Mouse (Mus musculus): ENCODE results near the gene Agap1. TPM values are rescaled to one million over a fixed set of nuclear protein-coding genes. Genes with fewer than 3 reads are reported as not detected.

Gene Agap1
- polyA plus RNA-seq, 1 experiment from 2014 or later = 4.8 TPM

DNA sequence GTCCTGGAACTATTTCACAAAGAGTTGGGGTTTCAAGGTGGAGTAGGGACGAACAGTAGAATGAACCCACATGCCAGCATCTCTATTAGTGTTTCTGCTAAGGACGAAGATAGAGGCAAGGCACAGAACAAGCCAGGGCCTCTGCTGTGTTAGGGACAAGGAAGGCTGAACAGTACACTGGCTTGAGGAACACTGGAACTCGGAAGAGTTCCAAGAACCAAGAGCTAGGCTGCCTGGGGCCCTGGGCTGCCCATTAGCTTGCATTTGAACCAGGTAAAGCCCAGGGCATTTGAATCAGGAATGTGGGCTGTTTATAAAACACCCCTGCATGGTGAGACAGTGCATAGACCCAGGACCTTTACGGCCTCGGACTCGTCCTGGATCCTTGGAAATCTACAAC, 940 bp upstream of the Agap1 start:
- H3K4me2 ChIP-seq (ENCODE audit: low read depth, low read length) = peak overlapping the region; percentile 90
- ATAC-seq = no peak
- peaks cover 25% of the 10 kb centered on the region for H3K4me1 ChIP-seq (ENCODE audit: control insufficient read depth, insufficient read depth, low read length)
- 33% methylated on average over 6 of the region's 6 CpGs for WGBS
- peak overlapping the region; percentile 84 for H3K9ac ChIP-seq (ENCODE audit: low read depth, low read length)
- H3K27ac ChIP-seq (ENCODE audit: low read length) = no peak overlapping the region
- H3K27me3 ChIP-seq (replicated peaks; ENCODE audit: control insufficient read depth, insufficient read depth, low read length) = no peaks in the 10 kb centered on the region
- H3K36me3 ChIP-seq (ENCODE audit: control insufficient read depth, insufficient read depth, low read length) = peaks cover 6% of the 10 kb centered on the region; the same call in 1 of the 2 replicates
- H3K4me3 ChIP-seq (ENCODE audit: low read length) = peak overlapping the region; percentile 86
- H3K9me3 ChIP-seq (ENCODE audit: control insufficient read depth, low read length) = no peaks in the 10 kb centered on the region

DNA sequence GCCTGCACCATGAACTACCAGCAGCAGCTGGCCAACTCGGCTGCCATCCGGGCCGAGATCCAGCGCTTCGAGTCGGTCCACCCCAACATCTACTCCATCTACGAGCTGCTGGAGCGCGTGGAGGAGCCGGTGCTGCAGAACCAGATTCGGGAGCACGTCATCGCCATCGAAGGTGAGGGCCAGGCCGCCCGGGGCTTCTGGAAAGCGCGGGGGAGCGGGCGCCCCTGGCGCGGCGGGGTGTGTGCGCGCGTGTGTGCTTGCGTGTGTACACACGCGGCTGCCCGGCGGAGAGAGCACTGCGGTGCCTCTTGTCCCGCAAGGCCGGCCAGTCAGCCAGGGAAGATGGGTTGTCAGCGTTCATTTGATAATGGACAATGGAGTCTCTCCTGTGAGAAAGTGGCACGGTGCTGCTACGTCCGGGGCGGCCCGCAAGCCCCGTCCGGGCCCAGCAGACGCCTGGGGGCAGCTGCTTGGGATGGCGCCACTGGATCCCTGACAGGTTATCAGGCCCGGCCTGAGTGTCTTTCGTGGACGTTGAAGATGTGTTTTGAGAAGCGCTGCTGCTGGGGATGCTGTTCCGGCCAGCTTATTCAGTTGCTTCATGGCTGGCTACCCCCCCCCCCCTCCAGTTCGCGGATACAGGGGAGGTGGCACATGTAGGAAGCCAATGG, 950 bp downstream of the Agap1 start:
- Histone ChIP-seq H3K9me3 (ENCODE audit: control insufficient read depth, low read length) (no peaks in the 10 kb centered on the region), H3K36me3 (ENCODE audit: control insufficient read depth, insufficient read depth, low read length) (peaks cover 7% of the 10 kb centered on the region; the same call in 1 of the 2 replicates), H3K4me3 (ENCODE audit: low read length) (peak overlapping the region; percentile 86), H3K4me2 (ENCODE audit: low read depth, low read length) (peak overlapping the region; percentile 92), H3K9ac (ENCODE audit: low read depth, low read length) (peak overlapping the region; percentile 84), H3K27ac (ENCODE audit: low read length) (peak overlapping the region; percentile 88; the same call in 1 of the 2 replicates), H3K4me1 (ENCODE audit: control insufficient read depth, insufficient read depth, low read length) (peaks cover 31% of the 10 kb centered on the region), H3K27me3 (replicated peaks; ENCODE audit: control insufficient read depth, insufficient read depth, low read length) (no peaks in the 10 kb centered on the region)
- WGBS = under 1% methylated on average over 50 of the region's 51 CpGs
- no peak for ATAC-seq

DNA sequence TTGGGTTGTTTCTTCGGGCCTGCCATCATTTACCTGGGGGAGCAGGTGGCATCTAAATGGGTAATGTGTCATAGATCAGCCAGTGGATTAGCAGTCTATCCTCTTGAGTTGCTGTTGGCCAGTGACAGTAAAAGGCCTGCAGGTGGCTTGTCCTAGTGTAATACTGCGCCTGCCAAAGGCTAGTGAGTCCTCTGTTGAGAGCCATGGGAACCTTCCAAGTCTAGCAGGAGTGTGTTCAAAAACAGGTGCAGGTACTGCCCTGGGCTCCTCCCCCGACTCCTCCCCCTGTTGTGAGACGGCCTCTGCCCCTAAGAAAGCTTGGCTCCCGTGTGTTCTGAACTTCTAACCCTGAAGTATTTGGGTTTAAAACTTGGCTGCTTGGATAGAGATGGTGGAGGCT, 1.9 kb downstream of the Agap1 start:
- Histone ChIP-seq H3K9ac (ENCODE audit: low read depth, low read length) (peak overlapping the region; percentile 84), H3K4me2 (ENCODE audit: low read depth, low read length) (peak overlapping the region; percentile 92), H3K4me1 (ENCODE audit: control insufficient read depth, insufficient read depth, low read length) (peaks cover 40% of the 10 kb centered on the region), H3K9me3 (ENCODE audit: control insufficient read depth, low read length) (no peaks in the 10 kb centered on the region), H3K27ac (ENCODE audit: low read length) (no peak overlapping the region; the same call in 1 of the 2 replicates), H3K27me3 (replicated peaks; ENCODE audit: control insufficient read depth, insufficient read depth, low read length) (no peaks in the 10 kb centered on the region), H3K4me3 (ENCODE audit: low read length) (peak overlapping the region; percentile 86), H3K36me3 (ENCODE audit: control insufficient read depth, insufficient read depth, low read length) (peaks cover 7% of the 10 kb centered on the region; the same call in 1 of the 2 replicates)
- WGBS = 29% methylated on average over 5 of the region's 5 CpGs
- 0 out of 2 replicates have a peak, but pooled peaks have one; percentile 9 for ATAC-seq

DNA sequence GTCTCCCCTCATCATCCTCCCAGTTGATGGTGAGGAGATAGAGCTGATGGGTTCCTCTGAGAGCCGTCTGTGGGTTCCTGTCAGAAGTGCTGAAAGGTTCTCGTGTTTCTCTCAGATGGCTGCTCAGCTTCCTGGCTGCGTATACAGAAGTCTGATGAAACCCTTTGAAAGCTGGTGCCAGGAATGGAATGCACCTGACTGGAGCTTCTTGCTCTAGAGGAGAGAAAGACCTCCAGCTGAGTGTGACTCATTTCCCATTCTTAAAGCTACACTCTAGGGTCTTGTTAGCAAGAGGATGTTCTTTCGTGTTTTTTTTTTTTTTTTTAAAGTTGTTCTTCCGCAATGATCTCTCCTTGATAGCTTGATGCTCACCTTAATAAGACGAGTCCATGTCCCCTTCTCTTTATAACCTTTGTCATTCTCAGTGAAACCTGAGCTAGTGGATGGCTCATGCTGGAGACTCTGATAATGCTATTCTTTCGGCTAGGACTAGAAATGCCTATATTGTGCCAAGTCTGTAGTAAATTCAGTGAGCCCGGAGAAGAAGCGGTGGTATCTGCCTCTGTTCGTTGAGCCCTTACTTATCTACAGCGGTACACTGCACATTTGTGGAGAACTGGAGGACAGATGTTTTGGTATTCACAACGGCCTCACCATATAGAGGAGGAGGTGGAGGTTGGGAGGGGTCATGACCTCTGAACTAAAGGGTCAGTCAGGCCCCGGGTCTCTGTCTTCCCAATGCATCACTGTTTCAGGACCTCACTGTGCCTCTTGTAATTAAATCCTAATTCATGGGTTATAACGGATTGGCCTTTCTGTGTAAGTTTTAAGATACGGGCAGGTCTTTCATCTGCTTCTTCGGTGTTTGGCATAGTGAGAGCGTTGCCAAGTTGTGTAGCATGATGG, 2.8 kb downstream of the Agap1 start:
- 68% methylated on average over 17 of the region's 17 CpGs for WGBS
- H3K4me3 ChIP-seq (ENCODE audit: low read length) = 0 out of 2 replicates have a peak overlapping the region, but pooled peaks have one; percentile 86
- H3K4me1 ChIP-seq (ENCODE audit: control insufficient read depth, insufficient read depth, low read length) = peaks cover 41% of the 10 kb centered on the region
- no peak overlapping the region for H3K27ac ChIP-seq (ENCODE audit: low read length)
- H3K9me3 ChIP-seq (ENCODE audit: control insufficient read depth, low read length) = no peaks in the 10 kb centered on the region
- peak overlapping the region; percentile 92; the same call in 1 of the 2 replicates for H3K4me2 ChIP-seq (ENCODE audit: low read depth, low read length)
- H3K27me3 ChIP-seq (replicated peaks; ENCODE audit: control insufficient read depth, insufficient read depth, low read length) = no peaks in the 10 kb centered on the region
- ATAC-seq = no peak
- 0 out of 2 replicates have a peak overlapping the region, but pooled peaks have one; percentile 84 for H3K9ac ChIP-seq (ENCODE audit: low read depth, low read length)
- peaks cover 7% of the 10 kb centered on the region; the same call in 1 of the 2 replicates for H3K36me3 ChIP-seq (ENCODE audit: control insufficient read depth, insufficient read depth, low read length)

DNA sequence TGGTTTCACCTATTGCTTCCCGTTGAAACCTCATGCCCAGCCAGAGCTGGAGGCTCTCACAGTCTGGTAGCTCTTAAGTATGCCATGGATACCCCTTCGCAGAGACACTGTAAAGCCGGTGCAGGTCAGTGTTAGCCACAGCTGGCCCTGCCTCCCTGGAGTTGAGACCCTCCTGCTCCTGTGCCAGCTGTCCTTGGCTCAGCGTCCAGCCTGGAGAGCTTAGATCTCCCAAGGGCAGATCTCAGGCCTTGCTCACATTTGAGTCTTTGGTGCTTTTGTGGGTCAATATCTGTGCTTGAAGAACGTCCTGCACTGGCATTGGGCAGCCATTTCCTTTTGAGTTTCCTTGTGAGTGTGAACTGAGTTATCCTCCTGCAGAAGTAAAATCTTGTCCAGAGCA, 7.3 kb downstream of the Agap1 start:
- Histone ChIP-seq H3K4me1 (ENCODE audit: control insufficient read depth, insufficient read depth, low read length) (peaks cover 39% of the 10 kb centered on the region), H3K4me3 (ENCODE audit: low read length) (no peak overlapping the region), H3K27me3 (replicated peaks; ENCODE audit: control insufficient read depth, insufficient read depth, low read length) (no peaks in the 10 kb centered on the region), H3K4me2 (ENCODE audit: low read depth, low read length) (no peak overlapping the region), H3K9me3 (ENCODE audit: control insufficient read depth, low read length) (no peaks in the 10 kb centered on the region), H3K27ac (ENCODE audit: low read length) (no peak overlapping the region), H3K36me3 (ENCODE audit: control insufficient read depth, insufficient read depth, low read length) (peaks cover 7% of the 10 kb centered on the region; the same call in 1 of the 2 replicates), H3K9ac (ENCODE audit: low read depth, low read length) (no peak overlapping the region)
- 75% methylated on average over 5 of the region's 5 CpGs for WGBS
- ATAC-seq = no peak

DNA sequence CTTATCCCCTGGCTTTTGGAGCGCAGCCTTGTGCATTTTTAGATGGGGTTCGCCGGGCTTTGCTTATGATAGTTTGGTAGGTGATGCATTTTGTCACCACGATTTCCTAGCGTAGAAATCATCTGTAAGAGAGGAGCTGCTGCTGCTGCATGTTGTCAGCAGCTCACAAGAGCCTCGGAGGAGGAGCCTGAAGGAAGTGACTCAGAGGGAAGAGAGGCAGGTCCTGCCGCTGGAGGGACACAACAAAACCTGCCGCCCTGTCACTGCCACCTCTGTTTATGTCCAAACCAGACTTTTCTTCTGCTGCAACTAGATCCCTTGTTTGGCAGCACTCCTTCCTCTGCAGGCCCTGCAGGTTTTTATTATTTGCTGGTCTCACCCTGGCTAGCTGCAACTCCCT, 8.5 kb downstream of the Agap1 start:
- no peak overlapping the region for H3K9ac ChIP-seq (ENCODE audit: low read depth, low read length)
- peaks cover 4% of the 10 kb centered on the region; the same call in 1 of the 2 replicates for H3K36me3 ChIP-seq (ENCODE audit: control insufficient read depth, insufficient read depth, low read length)
- H3K4me3 ChIP-seq (ENCODE audit: low read length) = no peak overlapping the region
- no peaks in the 10 kb centered on the region for H3K9me3 ChIP-seq (ENCODE audit: control insufficient read depth, low read length)
- WGBS = 30% methylated on average over 8 of the region's 8 CpGs
- no peak overlapping the region for H3K4me2 ChIP-seq (ENCODE audit: low read depth, low read length)
- peaks cover 45% of the 10 kb centered on the region for H3K4me1 ChIP-seq (ENCODE audit: control insufficient read depth, insufficient read depth, low read length)
- no peaks in the 10 kb centered on the region for H3K27me3 ChIP-seq (replicated peaks; ENCODE audit: control insufficient read depth, insufficient read depth, low read length)
- no peak overlapping the region for H3K27ac ChIP-seq (ENCODE audit: low read length)
- ATAC-seq = no peak

DNA sequence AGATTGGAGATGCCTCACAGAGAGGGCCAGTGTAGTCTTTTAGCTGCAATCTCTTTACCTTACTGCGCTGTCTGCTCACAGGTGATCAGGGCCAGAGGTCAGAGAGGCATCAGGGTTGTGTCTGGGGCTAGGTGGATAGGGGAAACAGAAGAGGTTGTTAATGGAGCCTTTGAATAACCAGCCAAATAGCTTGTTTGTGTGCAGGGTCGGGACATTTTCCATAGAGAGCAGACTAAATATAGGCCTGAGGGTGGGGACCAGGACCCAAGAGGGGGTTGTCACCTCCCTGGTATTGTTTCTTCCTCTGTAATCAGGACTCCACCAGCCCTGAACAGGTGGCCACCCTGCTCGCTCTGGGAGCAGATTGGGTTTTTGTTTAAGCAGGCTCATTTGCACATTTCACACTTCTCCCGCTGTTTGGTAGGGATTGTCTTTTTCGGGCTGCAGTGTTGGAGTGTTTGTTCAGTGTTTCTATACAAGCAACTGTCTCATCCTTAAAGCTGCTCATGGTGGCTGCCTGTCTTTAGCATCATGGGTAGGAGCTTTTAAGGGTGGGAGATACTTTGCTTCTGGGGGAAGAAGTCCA, 10.9 kb downstream of the Agap1 start:
- Histone ChIP-seq H3K27ac (ENCODE audit: low read length) (peak overlapping the region; percentile 29; the same call in 1 of the 2 replicates), H3K4me2 (ENCODE audit: low read depth, low read length) (no peak overlapping the region), H3K36me3 (ENCODE audit: control insufficient read depth, insufficient read depth, low read length) (no peaks in the 10 kb centered on the region), H3K27me3 (replicated peaks; ENCODE audit: control insufficient read depth, insufficient read depth, low read length) (no peaks in the 10 kb centered on the region), H3K4me3 (ENCODE audit: low read length) (no peak overlapping the region), H3K9ac (ENCODE audit: low read depth, low read length) (no peak overlapping the region), H3K9me3 (ENCODE audit: control insufficient read depth, low read length) (no peaks in the 10 kb centered on the region), H3K4me1 (ENCODE audit: control insufficient read depth, insufficient read depth, low read length) (peaks cover 50% of the 10 kb centered on the region)
- whole genome bisulfite sequencing = 45% methylated on average over 5 of the region's 5 CpGs
- ATAC-seq = no peak

DNA sequence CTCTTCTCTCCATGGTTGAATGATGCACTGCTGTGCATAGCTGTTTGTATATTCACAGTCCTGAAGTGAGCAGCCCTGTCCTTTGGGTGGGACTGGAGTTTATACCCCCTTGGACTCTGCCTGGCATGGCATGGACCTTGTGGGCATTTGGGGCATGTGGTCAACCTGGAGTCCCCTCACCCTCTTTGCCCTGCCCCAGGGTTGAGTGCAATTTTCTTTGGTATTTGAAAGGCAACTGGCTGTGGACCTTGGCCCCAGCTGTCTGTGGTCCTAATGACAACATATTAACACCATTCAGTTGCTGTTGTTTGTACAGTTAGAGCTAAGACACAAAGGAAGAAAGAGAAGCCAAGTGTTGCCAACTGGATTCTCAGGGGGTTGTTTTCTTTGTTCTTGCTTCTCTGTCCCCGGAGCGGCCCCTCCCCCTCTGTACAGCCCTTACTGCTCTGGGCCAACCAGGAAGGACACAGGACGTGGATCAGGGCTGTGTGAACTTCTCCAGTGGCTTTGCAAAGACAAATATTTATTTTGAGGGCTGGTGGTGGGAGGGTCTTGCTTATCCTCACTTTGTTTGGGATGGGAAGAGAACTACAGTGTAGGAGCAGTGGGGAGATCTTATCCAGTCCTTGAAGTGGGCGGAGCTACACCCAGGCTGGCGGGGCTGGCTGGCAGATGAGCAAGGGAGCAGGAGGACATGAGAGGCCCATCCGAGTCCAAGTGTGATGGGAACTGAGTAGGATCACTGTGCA, 12.9 kb downstream of the Agap1 start:
- H3K9me3 ChIP-seq (ENCODE audit: control insufficient read depth, low read length) = no peaks in the 10 kb centered on the region
- H3K4me1 ChIP-seq (ENCODE audit: control insufficient read depth, insufficient read depth, low read length) = peaks cover 52% of the 10 kb centered on the region
- no peaks in the 10 kb centered on the region for H3K36me3 ChIP-seq (ENCODE audit: control insufficient read depth, insufficient read depth, low read length)
- WGBS = 10% methylated on average over 6 of the region's 6 CpGs
- H3K27ac ChIP-seq (ENCODE audit: low read length) = peak overlapping the region; percentile 69
- H3K27me3 ChIP-seq (replicated peaks; ENCODE audit: control insufficient read depth, insufficient read depth, low read length) = no peaks in the 10 kb centered on the region
- no peak overlapping the region for H3K4me3 ChIP-seq (ENCODE audit: low read length)
- ATAC-seq = peak; percentile 87
- peak overlapping the region; percentile 17; the same call in 1 of the 2 replicates for H3K9ac ChIP-seq (ENCODE audit: low read depth, low read length)
- peak overlapping the region; percentile 8; the same call in 1 of the 2 replicates for H3K4me2 ChIP-seq (ENCODE audit: low read depth, low read length)

Measured in intestine, embryonic 16.5 days (tissue).